Mouse (Mus musculus) hindbrain, embryonic 12.5 days (tissue): ENCODE data around the gene Npcd. TPM values are rescaled to one million over a fixed set of nuclear protein-coding genes. Genes with fewer than 3 reads are reported as not detected.
A peak's percentile ranks its signal among the peaks of the same experiment; 100 is the strongest.

Experiments used
- ATAC-seq: fragments of 200-750 bp; cut with Nextera tagmentation; 2 replicates; pipeline ENCODE4 v1.8.0; 2017; ENCODE audit warnings: moderate TSS enrichment; ENCODE audit not compliant: low FRiP score
- H3K27ac ChIP-seq: fragments of 300-500 bp; sonication (generic); 2 replicates; pipeline ENCODE4 v1.5.1; 2016; ENCODE audit warnings: mild to moderate bottlenecking
- H3K27me3 ChIP-seq: fragments of 300-500 bp; sonication (generic); 2 replicates; pipeline ENCODE4 v1.6.1; 2016; ENCODE audit warnings: mild to moderate bottlenecking
- H3K36me3 ChIP-seq: fragments of 300-500 bp; sonication (generic); 2 replicates; pipeline ENCODE4 v1.6.1; 2016; ENCODE audit warnings: mild to moderate bottlenecking
- H3K4me1 ChIP-seq: fragments of 300-500 bp; sonication (generic); 2 replicates; pipeline ENCODE4 v1.6.1; 2016
- H3K4me2 ChIP-seq: fragments of 300-500 bp; sonication (generic); replicated peaks from 2 replicates; pipeline ENCODE4 v1.6.1; 2016; ENCODE audit warnings: mild to moderate bottlenecking
- H3K4me3 ChIP-seq: fragments of 300-500 bp; sonication (generic); 2 replicates; pipeline ENCODE4 v1.5.1; 2016; ENCODE audit warnings: mild to moderate bottlenecking
- H3K9ac ChIP-seq: fragments of 300-500 bp; sonication (generic); 2 replicates; pipeline ENCODE4 v1.6.1; 2016; ENCODE audit warnings: mild to moderate bottlenecking, moderate library complexity
- H3K9me3 ChIP-seq: fragments of 300-500 bp; sonication (generic); replicated peaks from 2 replicates; pipeline ENCODE4 v1.6.1; 2016; ENCODE audit warnings: mild to moderate bottlenecking
- WGBS: fragments of 180-500 bp; shearing (Covaris S2); methylation state at CpG from one replicate; pipeline ENCODE4 v1.1.7; 2016; 5-methylcytosine and 5-hydroxymethylcytosine counted together
- polyA plus RNA-seq: library from polyadenylated mRNA; unstranded; fragments of >200 nt; fragmentation: Nextera tagmentation; extraction: Ambion mirVana; gene quantifications from 2 replicates; pipeline ENCODE4 v1.2.1, GENCODE M21; 2016

The Npcd gene
- polyA plus RNA-seq, 1 experiment from 2014 or later = 0.61 TPM

- peaks cover 27% of the 10 kb centered on the region for H3K4me1 ChIP-seq
- peak overlapping the region; percentile 92 for H3K4me3 ChIP-seq
- no peak for ATAC-seq
- peaks cover 19% of the 10 kb centered on the region for H3K36me3 ChIP-seq
- H3K9me3 ChIP-seq = no peaks in the 10 kb centered on the region
- peak overlapping the region; percentile 77; the same call in 1 of the 2 replicates for H3K27ac ChIP-seq
- peak overlapping the region; percentile 63 for H3K4me2 ChIP-seq
- no peaks in the 10 kb centered on the region for H3K27me3 ChIP-seq
- under 1% methylated on average over 23 of the region's 23 CpGs for WGBS
- peak overlapping the region; percentile 96 for H3K9ac ChIP-seq
These were observed 91.4 kb downstream of the Npcd start for GRCm38 (mm10) chr15:79742706-79743023.

- Histone ChIP-seq H3K4me3 (peak within 1 kb of the TSS; percentile 92), H3K9me3 (no peaks in the 10 kb centered on the region), H3K27ac (peak within 1 kb of the TSS; percentile 77), H3K36me3 (peaks cover 25% of the 10 kb centered on the region), H3K9ac (peak within 1 kb of the TSS; percentile 96), H3K4me1 (peaks cover 27% of the 10 kb centered on the region), H3K27me3 (no peaks in the 10 kb centered on the region), H3K4me2 (peak within 1 kb of the TSS; percentile 63)
- WGBS = under 1% methylated on average over 92 of the region's 93 CpGs
- peak; percentile 92 for ATAC-seq
These were observed 91.9 kb downstream of the Npcd start, which contains the start of gene Sun2 for GRCm38 (mm10) chr15:79741921-79742705. Sun2 (minus strand) TSS chr15:79742536.

- H3K36me3 ChIP-seq = peaks cover 33% of the 10 kb centered on the region
- 38% methylated on average over 14 of the region's 14 CpGs for WGBS
- peak overlapping the region; percentile 63 for H3K4me2 ChIP-seq
- H3K9ac ChIP-seq = peak overlapping the region; percentile 96
- no peak overlapping the region for H3K27ac ChIP-seq
- peaks cover 27% of the 10 kb centered on the region for H3K4me1 ChIP-seq
- no peaks in the 10 kb centered on the region for H3K9me3 ChIP-seq
- H3K27me3 ChIP-seq = no peaks in the 10 kb centered on the region
- ATAC-seq = no peak
- H3K4me3 ChIP-seq = peak overlapping the region; percentile 92
These were observed 92.7 kb downstream of the Npcd start for GRCm38 (mm10) chr15:79741173-79741858.

- no peaks in the 10 kb centered on the region for H3K9me3 ChIP-seq
- H3K27me3 ChIP-seq = no peaks in the 10 kb centered on the region
- no peak overlapping the region for H3K27ac ChIP-seq
- H3K4me2 ChIP-seq = peak overlapping the region; percentile 63
- peak overlapping the region; percentile 96; the same call in 1 of the 2 replicates for H3K9ac ChIP-seq
- no peak for ATAC-seq
- H3K4me3 ChIP-seq = peak overlapping the region; percentile 92
- peaks cover 27% of the 10 kb centered on the region for H3K4me1 ChIP-seq
- WGBS = 81% methylated on average over 3 of the region's 3 CpGs
- H3K36me3 ChIP-seq = peaks cover 37% of the 10 kb centered on the region
These were observed 93.3 kb downstream of the Npcd start for GRCm38 (mm10) chr15:79740739-79741138.

Other genes with a start within 250 kb of the Npcd start
- 2.0 and 2.2 TPM in 2 replicates for gene Dmc1, start 229.1 kb downstream of the Npcd start, polyA plus RNA-seq
- 5.5 and 5.9 TPM in 2 replicates for gene Fam227a, start 175.3 kb downstream of the Npcd start, polyA plus RNA-seq
- 63.7 and 69.0 TPM in 2 replicates for gene Cby1, start 175.0 kb downstream of the Npcd start, polyA plus RNA-seq
- 239 and 249 TPM in 2 replicates for gene Tomm22, start 163.4 kb downstream of the Npcd start, polyA plus RNA-seq
- 29.0 and 29.7 TPM in 2 replicates for gene Josd1, start 146.3 kb downstream of the Npcd start, polyA plus RNA-seq
- gene Gtpbp1, start 143.4 kb downstream of the Npcd start, polyA plus RNA-seq = 41.4 and 45.5 TPM in 2 replicates
- gene Sun2, start 91.7 kb downstream of the Npcd start, polyA plus RNA-seq = 8.0 and 8.2 TPM in 2 replicates
- gene Dnal4, start 56.4 kb downstream of the Npcd start, polyA plus RNA-seq = 76.8 and 78.1 TPM in 2 replicates
- gene Nptxr, start 29.5 kb downstream of the Npcd start, polyA plus RNA-seq = 13.1 TPM in 2 replicates
- 34.7 and 38.0 TPM in 2 replicates for gene Cbx6, start 451 bp upstream of the Npcd start, polyA plus RNA-seq
- gene Apobec3, start 57.4 kb upstream of the Npcd start, polyA plus RNA-seq = 8.4 and 8.6 TPM in 2 replicates
- gene Cbx7, start 136.9 kb upstream of the Npcd start, polyA plus RNA-seq = 3.1 and 4.2 TPM in 2 replicates
- gene Pdgfb, start 180.7 kb upstream of the Npcd start, polyA plus RNA-seq = 2.5 and 3.2 TPM in 2 replicates